In genomic region chr11:51605602-51606446, GRCm38 (mm10) we compare ENCODE assay signal across 8 mouse cellular contexts. TPM values are rescaled to one million over a fixed set of nuclear protein-coding genes. Genes with fewer than 3 reads are reported as not detected.
DNase-seq lines count a peak whose midpoint lies in the region; ATAC-seq and TF ChIP-seq lines count a peak whose summit lies in the region.

No protein-coding gene starts in this region.

- peak overlapping the region; percentile 100 for H3K9ac ChIP-seq in embryonic facial prominence, embryonic 11.5 days (replicated peaks; ENCODE audit: low read length)
- H3K9ac ChIP-seq in limb, embryonic 15.5 days = peak overlapping the region; percentile 98
- peak overlapping the region; percentile 98 for H3K9ac ChIP-seq in midbrain, postnatal 0 days (replicated peaks; ENCODE audit: low read length, poor library complexity, severe bottlenecking)

- no peaks in the 10 kb centered on the region for H3K4me1 ChIP-seq in embryonic facial prominence, embryonic 11.5 days (ENCODE audit: control insufficient read depth, insufficient read depth, low read length)
- peaks cover 3% of the 10 kb centered on the region; the same call in 1 of the 2 replicates for H3K4me1 ChIP-seq in kidney, adult 2 months (ENCODE audit: control insufficient read depth, insufficient read depth, low read length)
- peaks cover 42% of the 10 kb centered on the region for H3K4me1 ChIP-seq in limb, embryonic 15.5 days
- H3K4me1 ChIP-seq in midbrain, postnatal 0 days (ENCODE audit: insufficient read depth, low read length) = 0 out of 2 replicates have a peak, but pooled peaks cover 4% of the 10 kb centered on the region

- peak overlapping the region; percentile 100 for H3K4me3 ChIP-seq in embryonic facial prominence, embryonic 11.5 days (ENCODE audit: low read depth, low read length)
- H3K4me3 ChIP-seq in kidney, adult 2 months (ENCODE audit: insufficient read depth, low read depth, low read length) = peak overlapping the region; percentile 71
- H3K4me3 ChIP-seq in limb, embryonic 15.5 days = peak overlapping the region; percentile 95
- H3K4me3 ChIP-seq in midbrain, postnatal 0 days (ENCODE audit: low read depth, low read length) = peak overlapping the region; percentile 96

- H3K4me2 ChIP-seq in embryonic facial prominence, embryonic 11.5 days (ENCODE audit: low read depth, low read length) = peak overlapping the region; percentile 77
- H3K4me2 ChIP-seq in limb, embryonic 15.5 days = peak overlapping the region; percentile 79
- peak overlapping the region; percentile 77 for H3K4me2 ChIP-seq in midbrain, postnatal 0 days (ENCODE audit: low read depth, low read length, poor library complexity, severe bottlenecking)

- peaks cover 34% of the 10 kb centered on the region for H3K36me3 ChIP-seq in embryonic facial prominence, embryonic 11.5 days (replicated peaks; ENCODE audit: control insufficient read depth, insufficient read depth, low read depth, low read length)
- H3K36me3 ChIP-seq in kidney, adult 2 months (ENCODE audit: control insufficient read depth, insufficient read depth, low read length) = peaks cover 15% of the 10 kb centered on the region; the same call in 1 of the 2 replicates
- peaks cover 39% of the 10 kb centered on the region for H3K36me3 ChIP-seq in limb, embryonic 15.5 days
- H3K36me3 ChIP-seq in midbrain, postnatal 0 days (ENCODE audit: insufficient read depth, low read length) = peaks cover 32% of the 10 kb centered on the region

- peak; percentile 25 for TF ChIP-seq POLR2A in kidney, adult 2 months (IDR thresholded peaks at IDR 0.05; ENCODE audit: low read depth, low read length)

- peak; percentile 79 for DNase-seq in layer of hippocampus, adult 11-12 months (ENCODE audit: low spot score)
- DNase-seq in layer of hippocampus, adult 9-10 months (ENCODE audit: low spot score) = no peak
- peak; percentile 84 for DNase-seq in embryonic facial prominence, embryonic 11.5 days (ENCODE audit: low spot score)
- peak; percentile 90 to 95 for DNase-seq in heart, adult 18-20 months
- DNase-seq in kidney, adult 2 months = peak; percentile 97
- peak; percentile 77 for DNase-seq in midbrain, postnatal 0 days (ENCODE audit: low spot score)
- peak; percentile 79 to 81 for DNase-seq in spleen, postnatal 14 days (ENCODE audit: low spot score in 2 of 2)

- WGBS in embryonic facial prominence, embryonic 11.5 days = under 1% methylated on average over 71 of the region's 81 CpGs
- under 1% methylated on average over 76 of the region's 81 CpGs for WGBS in kidney, adult 2 months
- under 1% methylated on average over 78 of the region's 81 CpGs for WGBS in limb, embryonic 15.5 days
- under 1% methylated on average over 70 of the region's 81 CpGs for WGBS in midbrain, postnatal 0 days

- ATAC-seq in embryonic facial prominence, embryonic 11.5 days (replicated peaks; ENCODE audit: insufficient number of reproducible peaks, low FRiP score, low TSS enrichment, low read depth) = peak; percentile 58
- ATAC-seq in limb, embryonic 15.5 days (ENCODE audit: insufficient number of reproducible peaks, low FRiP score, low TSS enrichment, low read depth) = peak; percentile 61; the same call in 1 of the 2 replicates
- peak; percentile 53 for ATAC-seq in midbrain, postnatal 0 days (ENCODE audit: low FRiP score)

- TF ChIP-seq CTCF in kidney, adult 2 months (conservative IDR thresholded peaks at IDR 0.05; ENCODE audit: insufficient read depth, insufficient read length, low read depth, low read length) = no peak
- TF ChIP-seq CTCF in midbrain, postnatal 0 days (IDR thresholded peaks at IDR 0.05) = no peak

- no peaks in the 10 kb centered on the region for H3K27me3 ChIP-seq in embryonic facial prominence, embryonic 11.5 days (ENCODE audit: control insufficient read depth, insufficient read depth, low read length)
- no peaks in the 10 kb centered on the region for H3K27me3 ChIP-seq in kidney, adult 2 months (replicated peaks; ENCODE audit: control insufficient read depth, insufficient read depth, low read length)
- H3K27me3 ChIP-seq in limb, embryonic 15.5 days = no peaks in the 10 kb centered on the region
- no peaks in the 10 kb centered on the region for H3K27me3 ChIP-seq in midbrain, postnatal 0 days (ENCODE audit: insufficient read depth, low read length)

- H3K9me3 ChIP-seq in embryonic facial prominence, embryonic 11.5 days (replicated peaks; ENCODE audit: control insufficient read depth, low read length) = no peaks in the 10 kb centered on the region
- H3K9me3 ChIP-seq in limb, embryonic 15.5 days = no peaks in the 10 kb centered on the region
- no peaks in the 10 kb centered on the region for H3K9me3 ChIP-seq in midbrain, postnatal 0 days (ENCODE audit: low read length)

- H3K27ac ChIP-seq in embryonic facial prominence, embryonic 11.5 days (replicated peaks; ENCODE audit: low read depth, low read length) = peak overlapping the region; percentile 95
- peak overlapping the region; percentile 74 for H3K27ac ChIP-seq in kidney, adult 2 months (ENCODE audit: insufficient read depth, low read depth, low read length)
- peak overlapping the region; percentile 95 for H3K27ac ChIP-seq in limb, embryonic 15.5 days
- H3K27ac ChIP-seq in midbrain, postnatal 0 days (ENCODE audit: low read depth, low read length) = peak overlapping the region; percentile 94

RNA-seq across cellular contexts. Expression of gene Hnrnpab, which starts 0.8 kb away (rescaled TPM):
- 797 and 870 TPM in 2 replicates for polyA plus RNA-seq in embryonic facial prominence, embryonic 11.5 days (2014; fragmentation: Nextera tagmentation; extraction: Ambion mirVana)
- 100 to 1,000 TPM; 132 to 133 TPM for total RNA-seq in heart, adult 18-20 months (2021)
- polyA plus RNA-seq in kidney, adult 2 months (2012; rRNA removed) = 116 and 138 TPM in 2 replicates
- 267 and 339 TPM in 2 replicates for polyA plus RNA-seq in limb, embryonic 15.5 days (2015; fragmentation: Nextera tagmentation; extraction: Ambion mirVana)
- total RNA-seq in midbrain, postnatal 0 days (2014; rRNA removed) = 239 and 245 TPM in 2 replicates
- 191 and 220 TPM in 2 replicates for polyA plus RNA-seq in midbrain, postnatal 0 days (2015; fragmentation: Nextera tagmentation; extraction: Ambion mirVana)

RNA-seq across cellular contexts. Expression of gene Nhp2, which starts 13.7 kb away (rescaled TPM):
- polyA plus RNA-seq in embryonic facial prominence, embryonic 11.5 days (2014; fragmentation: Nextera tagmentation; extraction: Ambion mirVana) = 169 and 174 TPM in 2 replicates
- total RNA-seq in heart, adult 18-20 months (2021) = 10 to 100 TPM; 21.8 to 23.6 TPM
- 44.6 and 49.8 TPM in 2 replicates for polyA plus RNA-seq in kidney, adult 2 months (2012; rRNA removed)
- 147 and 149 TPM in 2 replicates for polyA plus RNA-seq in limb, embryonic 15.5 days (2015; fragmentation: Nextera tagmentation; extraction: Ambion mirVana)
- total RNA-seq in midbrain, postnatal 0 days (2014; rRNA removed) = 36.6 and 60.3 TPM in 2 replicates
- polyA plus RNA-seq in midbrain, postnatal 0 days (2015; fragmentation: Nextera tagmentation; extraction: Ambion mirVana) = 88.4 and 96.1 TPM in 2 replicates

RNA-seq across cellular contexts. Expression of gene Phykpl, which starts 21.3 kb away (rescaled TPM):
- 8.7 and 10.2 TPM in 2 replicates for polyA plus RNA-seq in embryonic facial prominence, embryonic 11.5 days (2014; fragmentation: Nextera tagmentation; extraction: Ambion mirVana)
- 1 to 10 TPM; 7.8 to 8.5 TPM for total RNA-seq in heart, adult 18-20 months (2021)
- polyA plus RNA-seq in kidney, adult 2 months (2012; rRNA removed) = 28.5 and 34.5 TPM in 2 replicates
- 17.2 and 19.6 TPM in 2 replicates for polyA plus RNA-seq in limb, embryonic 15.5 days (2015; fragmentation: Nextera tagmentation; extraction: Ambion mirVana)
- total RNA-seq in midbrain, postnatal 0 days (2014; rRNA removed) = 6.6 and 7.5 TPM in 2 replicates
- polyA plus RNA-seq in midbrain, postnatal 0 days (2015; fragmentation: Nextera tagmentation; extraction: Ambion mirVana) = 5.9 and 6.9 TPM in 2 replicates

RNA-seq across cellular contexts. Expression of gene Rmnd5b, which starts 29.9 kb away (rescaled TPM):
- polyA plus RNA-seq in embryonic facial prominence, embryonic 11.5 days (2014; fragmentation: Nextera tagmentation; extraction: Ambion mirVana) = 36.0 and 39.0 TPM in 2 replicates
- 10 to 100 TPM; 15.7 to 16.4 TPM for total RNA-seq in heart, adult 18-20 months (2021)
- polyA plus RNA-seq in kidney, adult 2 months (2012; rRNA removed) = 46.6 and 52.9 TPM in 2 replicates
- 53.2 and 59.8 TPM in 2 replicates for polyA plus RNA-seq in limb, embryonic 15.5 days (2015; fragmentation: Nextera tagmentation; extraction: Ambion mirVana)
- 70.1 and 93.9 TPM in 2 replicates for total RNA-seq in midbrain, postnatal 0 days (2014; rRNA removed)
- polyA plus RNA-seq in midbrain, postnatal 0 days (2015; fragmentation: Nextera tagmentation; extraction: Ambion mirVana) = 66.0 and 72.7 TPM in 2 replicates

RNA-seq across cellular contexts. Expression of gene N4bp3, which starts 44.8 kb away (rescaled TPM):
- polyA plus RNA-seq in embryonic facial prominence, embryonic 11.5 days (2014; fragmentation: Nextera tagmentation; extraction: Ambion mirVana) = 7.4 and 10.2 TPM in 2 replicates
- total RNA-seq in heart, adult 18-20 months (2021) = 10 to 100 TPM in 1 of 2 experiments, 1 to 10 TPM in 1; 9.4 to 11.4 TPM
- 11.8 and 13.6 TPM in 2 replicates for polyA plus RNA-seq in kidney, adult 2 months (2012; rRNA removed)
- 35.7 and 44.4 TPM in 2 replicates for polyA plus RNA-seq in limb, embryonic 15.5 days (2015; fragmentation: Nextera tagmentation; extraction: Ambion mirVana)
- total RNA-seq in midbrain, postnatal 0 days (2014; rRNA removed) = 36.7 and 41.2 TPM in 2 replicates
- polyA plus RNA-seq in midbrain, postnatal 0 days (2015; fragmentation: Nextera tagmentation; extraction: Ambion mirVana) = 24.7 and 26.8 TPM in 2 replicates
